Mouse (Mus musculus) forebrain, embryonic 11.5 days (tissue): ENCODE measurements around the gene Slc8b1. TPM values are rescaled to one million over a fixed set of nuclear protein-coding genes. Genes with fewer than 3 reads are reported as not detected.

ENCODE experiments used
- ATAC-seq: fragments of 200-750 bp; cut with Nextera tagmentation; replicated peaks from 2 replicates; pipeline ENCODE4 v1.8.0; 2017; ENCODE audit warnings: moderate TSS enrichment; ENCODE audit not compliant: low FRiP score
- DNase-seq: peaks from one replicate; pipeline ENCODE4 v3.0.0-alpha.2; 2017; ENCODE audit warnings: low spot score
- H3K27ac ChIP-seq: fragments of 300-500 bp; sonication (generic); 2 replicates; pipeline ENCODE4 v1.5.1; 2014; ENCODE audit warnings: low read depth, low read length
- H3K27me3 ChIP-seq: fragments of 300-500 bp; sonication (generic); 2 replicates; pipeline ENCODE4 v1.6.1; 2014; ENCODE audit warnings: mild to moderate bottlenecking, low read length, mixed read lengths; ENCODE audit not compliant: control insufficient read depth, insufficient read depth
- H3K36me3 ChIP-seq: fragments of 300-500 bp; sonication (generic); 2 replicates; pipeline ENCODE4 v1.6.1; 2014; ENCODE audit warnings: mild to moderate bottlenecking, low read length, moderate library complexity, mixed read lengths; ENCODE audit not compliant: control insufficient read depth, insufficient read depth
- H3K4me1 ChIP-seq: fragments of 300-500 bp; sonication (generic); replicated peaks from 2 replicates; pipeline ENCODE4 v1.6.1; 2014; ENCODE audit warnings: low read length, mixed read lengths; ENCODE audit not compliant: control insufficient read depth, insufficient read depth
- H3K4me2 ChIP-seq: fragments of 300-500 bp; sonication (generic); 2 replicates; pipeline ENCODE4 v1.6.1; 2014; ENCODE audit warnings: low read depth, mild to moderate bottlenecking, low read length, moderate library complexity, mixed read lengths; ENCODE audit not compliant: severe bottlenecking
- H3K4me3 ChIP-seq: fragments of 300-500 bp; sonication (generic); 2 replicates; pipeline ENCODE4 v1.5.1; 2014; ENCODE audit warnings: low read depth, low read length
- H3K9ac ChIP-seq: fragments of 300-500 bp; sonication (generic); 2 replicates; pipeline ENCODE4 v1.6.1; 2014; ENCODE audit warnings: low read length
- H3K9me3 ChIP-seq: fragments of 300-500 bp; sonication (generic); 2 replicates; pipeline ENCODE4 v1.6.1; 2016; ENCODE audit warnings: low read length, mixed read lengths; ENCODE audit not compliant: control insufficient read depth
- WGBS: fragments of 180-500 bp; shearing (Covaris S2); extraction: QIAGEN DNeasy Blood & Tissue Kit; methylation state at CpG from one replicate; pipeline ENCODE4 v1.1.7; 2014; 5-methylcytosine and 5-hydroxymethylcytosine counted together
- polyA plus RNA-seq: library from polyadenylated mRNA; unstranded; fragments of >200 nt; fragmentation: Nextera tagmentation; extraction: Ambion mirVana; gene quantifications from 2 replicates; pipeline ENCODE4 v1.2.1, GENCODE M21; 2014

Slc8b1 gene
- polyA plus RNA-seq, 1 experiment from 2014 or later: 2.9 TPM

GRCm38 (mm10) chr5:120579211-120579897 is 68.4 kb downstream of the Slc8b1 start:
- Histone ChIP-seq H3K4me3 (no peak overlapping the region), H3K9me3 (no peaks in the 10 kb centered on the region), H3K27me3 (no peaks in the 10 kb centered on the region), H3K4me2 (no peak overlapping the region), H3K9ac (no peak overlapping the region), H3K4me1 (no peaks in the 10 kb centered on the region), H3K27ac (no peak overlapping the region), H3K36me3 (no peaks in the 10 kb centered on the region)
- ATAC-seq: no peak
- no peak for DNase-seq
- 81% methylated on average over 26 of the region's 26 CpGs for WGBS

GRCm38 (mm10) chr5:120579898-120580626 is 69.1 kb downstream of the Slc8b1 start:
- no peak for DNase-seq
- Histone ChIP-seq H3K27me3 (no peaks in the 10 kb centered on the region), H3K27ac (no peak overlapping the region), H3K4me3 (no peak overlapping the region), H3K36me3 (no peaks in the 10 kb centered on the region), H3K4me2 (no peak overlapping the region), H3K9me3 (no peaks in the 10 kb centered on the region), H3K9ac (no peak overlapping the region), H3K4me1 (no peaks in the 10 kb centered on the region)
- ATAC-seq: no peak
- WGBS: 89% methylated on average over 26 of the region's 26 CpGs

GRCm38 (mm10) chr5:120582002-120582401 is 71.0 kb downstream of the Slc8b1 start:
- Histone ChIP-seq H3K4me2 (no peak overlapping the region), H3K4me3 (no peak overlapping the region), H3K27ac (no peak overlapping the region), H3K9ac (no peak overlapping the region), H3K36me3 (no peaks in the 10 kb centered on the region), H3K4me1 (no peaks in the 10 kb centered on the region), H3K27me3 (no peaks in the 10 kb centered on the region), H3K9me3 (no peaks in the 10 kb centered on the region)
- ATAC-seq (no peak), DNase-seq (no peak)
- WGBS: 88% methylated on average over 9 of the region's 9 CpGs

GRCm38 (mm10) chr5:120583511-120583910 is 72.5 kb downstream of the Slc8b1 start:
- H3K27me3 ChIP-seq: no peaks in the 10 kb centered on the region
- 96% methylated on average over 4 of the region's 4 CpGs for WGBS
- DNase-seq (no peak), ATAC-seq (no peak)
- H3K4me2 ChIP-seq: no peak overlapping the region
- H3K4me1 ChIP-seq: peaks cover 7% of the 10 kb centered on the region; the same call in 1 of the 2 replicates
- H3K4me3 ChIP-seq: no peak overlapping the region
- no peaks in the 10 kb centered on the region for H3K9me3 ChIP-seq
- H3K9ac ChIP-seq: no peak overlapping the region
- no peaks in the 10 kb centered on the region for H3K36me3 ChIP-seq
- no peak overlapping the region for H3K27ac ChIP-seq

Other genes with a start within 250 kb of the Slc8b1 start
- gene Lhx5, start 79.5 kb upstream of the Slc8b1 start, polyA plus RNA-seq: 22.7 and 25.2 TPM in 2 replicates
- gene Sdsl, start 38.4 kb upstream of the Slc8b1 start, polyA plus RNA-seq: 4.5 and 6.0 TPM in 2 replicates
- not detected in 2 replicates for gene Sds, start 34.6 kb upstream of the Slc8b1 start, polyA plus RNA-seq
- gene Plbd2, start 7.5 kb upstream of the Slc8b1 start, polyA plus RNA-seq: 29.8 and 31.2 TPM in 2 replicates
- 14.5 and 14.6 TPM in 2 replicates for gene Tpcn1, start 77.5 kb downstream of the Slc8b1 start, polyA plus RNA-seq
- 1.1 TPM in 2 replicates for gene Iqcd, start 77.8 kb downstream of the Slc8b1 start, polyA plus RNA-seq
- 10.2 and 10.6 TPM in 2 replicates for gene Rita1, start 101.4 kb downstream of the Slc8b1 start, polyA plus RNA-seq
- 45.2 and 45.7 TPM in 2 replicates for gene Ddx54, start 101.6 kb downstream of the Slc8b1 start, polyA plus RNA-seq
- gene Cfap73, start 123.1 kb downstream of the Slc8b1 start, polyA plus RNA-seq: not detected in 2 replicates
- gene Rasal1, start 137.6 kb downstream of the Slc8b1 start, polyA plus RNA-seq: not detected in 2 replicates
- 6.4 and 6.6 TPM in 2 replicates for gene Dtx1, start 200.8 kb downstream of the Slc8b1 start, polyA plus RNA-seq
- 0.15 TPM in 1 of 2 replicates, not detected in the other for gene Oas2, start 238.7 kb downstream of the Slc8b1 start, polyA plus RNA-seq